In the genomic region with DNA sequence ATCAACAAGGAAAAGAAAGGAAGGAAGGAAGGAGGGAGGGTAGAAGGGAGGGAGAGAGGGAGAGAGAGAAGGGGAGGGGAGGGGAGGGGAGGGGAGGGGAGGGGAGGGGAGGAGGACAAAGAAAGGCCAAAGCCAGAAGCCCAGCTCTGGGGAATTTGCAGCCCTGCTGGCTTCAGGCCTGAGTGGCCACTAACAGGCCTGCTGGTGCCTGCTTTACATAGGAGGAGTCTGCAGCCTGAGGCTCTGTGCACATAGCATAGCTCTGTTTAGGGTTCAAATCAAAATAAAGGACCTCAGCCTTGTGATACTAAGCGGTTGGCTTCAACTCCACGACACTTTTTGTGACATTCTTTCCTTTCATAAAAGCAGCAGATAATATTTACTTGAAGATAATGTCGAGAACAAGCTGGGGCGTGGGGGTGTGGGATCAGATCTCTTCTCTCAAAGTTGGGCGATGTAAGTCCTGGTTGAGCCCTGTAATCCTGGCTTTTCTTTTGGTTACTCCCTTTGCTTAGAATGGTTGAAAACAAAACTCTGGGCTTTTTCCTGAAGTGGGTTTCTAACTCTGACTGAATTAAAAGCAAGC, we compare ENCODE assay signal across 12 mouse cellular contexts. TPM values are rescaled to one million over a fixed set of nuclear protein-coding genes. Genes with fewer than 3 reads are reported as not detected.
DNase-seq lines count a peak whose midpoint lies in the region; ATAC-seq and TF ChIP-seq lines count a peak whose summit lies in the region.
"Had no signal": no experiment of that assay in that cellular context is flagged by ENCODE, and none has a peak within 500 bp of the region (broad histone marks: within the 10 kb centered on the region; RNA-seq: fewer than 3 reads in every experiment).

No protein-coding gene starts in this region.

- H3K9ac ChIP-seq in forebrain, embryonic 13.5 days = no peak overlapping the region
- no peak overlapping the region for H3K9ac ChIP-seq in intestine, postnatal 0 days (ENCODE audit: low read depth, low read length)

- H3K9me3 ChIP-seq in forebrain, embryonic 13.5 days (replicated peaks) = no peaks in the 10 kb centered on the region; the same call in 1 of the 2 replicates
- no peaks in the 10 kb centered on the region for H3K9me3 ChIP-seq in intestine, postnatal 0 days (ENCODE audit: control insufficient read depth)

- H3K79me2 ChIP-seq in myocyte (ENCODE audit: control insufficient read depth, insufficient read depth) = no peaks in the 10 kb centered on the region

- H3ac ChIP-seq in myocyte (ENCODE audit: control insufficient read depth, insufficient read length) = no peak overlapping the region

- DNase-seq in left cerebral cortex, postnatal 4 days = peak; percentile 2
- DNase-seq in left cerebral cortex, adult 18-20 months (ENCODE audit: low spot score in 2 of 2) = no peak
- peak; percentile 45 for DNase-seq in embryo, embryonic 9.5 days (ENCODE audit: extremely low spot score)
- no peak for DNase-seq in layer of hippocampus, adult 9-11 months
- no peak for DNase-seq in testis, postnatal 14 days (ENCODE audit: low spot score)
- DNase-seq: cerebellum, postnatal 36 days; lung, postnatal 10 days had no signal

- H3K4me1 ChIP-seq in forebrain, embryonic 13.5 days = peaks cover 6% of the 10 kb centered on the region
- no peaks in the 10 kb centered on the region for H3K4me1 ChIP-seq in intestine, postnatal 0 days (replicated peaks; ENCODE audit: control insufficient read depth, insufficient read depth, low read length)

- H3K4me3 ChIP-seq in forebrain, embryonic 13.5 days = no peak overlapping the region
- no peak overlapping the region for H3K4me3 ChIP-seq in myocyte
- H3K4me3 ChIP-seq in intestine, postnatal 0 days (ENCODE audit: low read depth, low read length) = no peak overlapping the region

- ATAC-seq in forebrain, embryonic 13.5 days = 0 out of 2 replicates have a peak, but pooled peaks have one; percentile 58
- ATAC-seq in intestine, postnatal 0 days = no peak
- ATAC-seq: activated CD4-positive, CD25-positive, alpha-beta regulatory T cell, adult 4 months had no signal

- TF ChIP-seq CTCF in intestine, postnatal 0 days (IDR thresholded peaks at IDR 0.05; ENCODE audit: low read depth) = no peak

- H3K36me3 ChIP-seq in forebrain, embryonic 13.5 days (ENCODE audit: poor library complexity, severe bottlenecking) = no peaks in the 10 kb centered on the region
- no peaks in the 10 kb centered on the region for H3K36me3 ChIP-seq in myocyte (ENCODE audit: control insufficient read depth, insufficient read depth)
- no peaks in the 10 kb centered on the region for H3K36me3 ChIP-seq in intestine, postnatal 0 days (ENCODE audit: control insufficient read depth, insufficient read depth)

- 34% methylated on average over 5 of the region's 5 CpGs for WGBS in forebrain, embryonic 13.5 days
- 31% methylated on average over 5 of the region's 5 CpGs for WGBS in intestine, postnatal 0 days

- H3K27ac ChIP-seq in forebrain, embryonic 13.5 days = no peak overlapping the region
- H3K27ac ChIP-seq in intestine, postnatal 0 days (ENCODE audit: low read depth, low read length) = no peak overlapping the region

- H3K4me2 ChIP-seq in forebrain, embryonic 13.5 days = no peak overlapping the region
- H3K4me2 ChIP-seq in myocyte (ENCODE audit: low read depth) = no peak overlapping the region
- no peak overlapping the region for H3K4me2 ChIP-seq in intestine, postnatal 0 days (replicated peaks; ENCODE audit: low read depth)

- H3K27me3 ChIP-seq in forebrain, embryonic 13.5 days = no peaks in the 10 kb centered on the region
- no peaks in the 10 kb centered on the region for H3K27me3 ChIP-seq in myocyte (ENCODE audit: control insufficient read depth, insufficient read depth, insufficient read length)
- H3K27me3 ChIP-seq in intestine, postnatal 0 days (replicated peaks; ENCODE audit: control insufficient read depth, insufficient read depth, low read length) = no peaks in the 10 kb centered on the region

- no peak for TF ChIP-seq POLR2A in myocyte (IDR thresholded peaks at IDR 0.05; ENCODE audit: insufficient read length, low read depth)

- intact Hi-C loops in left cerebral cortex, postnatal 4 days (cut with DNase I) = loop anchor here (10.0 kb wide), 3 partner anchors 1259 to 1839 kb away; no protein-coding TSS in a partner anchor

TF ChIP-seq in myocyte, 11 proteins besides CTCF, POLR2A, EP300 and RAD21:
- no peak for TF ChIP-seq MYOG (IDR thresholded peaks at IDR 0.05; ENCODE audit: control insufficient read depth in 1 of 3, insufficient read depth in 1 of 3, insufficient read length in 2 of 3, low read depth in 2 of 3)
- peak; percentile 64; the same call in 1 of the 2 replicates for TF ChIP-seq CEBPB (IDR thresholded peaks at IDR 0.05; ENCODE audit: insufficient read depth, poor library complexity, severe bottlenecking)

RNA-seq across cellular contexts. Expression of a gene that starts 37.9 kb away (rescaled TPM):
- 100 to 1,000 TPM; 186 to 188 TPM for total RNA-seq in left cerebral cortex, postnatal 4 days (2021)
- total RNA-seq in left cerebral cortex, adult 18-20 months (2021) = 100 to 1,000 TPM; 109 to 117 TPM
- 128 and 130 TPM in 2 replicates for polyA plus RNA-seq in forebrain, embryonic 13.5 days (2015; fragmentation: Nextera tagmentation; extraction: Ambion mirVana)
- polyA plus RNA-seq in myocyte (2012; fragmentation: generic; extraction: Trizol) = 9.3 TPM
- polyA plus RNA-seq in intestine, postnatal 0 days (2015; fragmentation: Nextera tagmentation; extraction: Ambion mirVana) = 13.1 and 14.0 TPM in 2 replicates
- total RNA-seq: granulocyte monocyte progenitor cell, adult 5-6 weeks had no signal

Comparison
In these comparisons a context has a peak if more than half of its experiments do, and no peak if none do; other contexts are left out.
1. DNase-seq: peak in left cerebral cortex, postnatal 4 days (single experiment) and embryo, embryonic 9.5 days (single experiment); none in left cerebral cortex, adult 18-20 months (0 of 2), layer of hippocampus, adult 9-11 months (single experiment) and testis, postnatal 14 days (single experiment).